Mouse (Mus musculus) adrenal gland, adult 8-10 months (tissue): ENCODE measurements around the gene A930033H14Rik. TPM values are rescaled to one million over a fixed set of nuclear protein-coding genes. Genes with fewer than 3 reads are reported as not detected.
A peak's percentile ranks its signal among the peaks of the same experiment; 100 is the strongest.

Source experiments
- DNase-seq: peaks from one replicate; pipeline ENCODE4 v3.0.0; 2022
- total RNA-seq, 4 experiments: library from RNA; stranded (reverse); gene quantifications; 2 replicates each; pipeline ENCODE4 v1.2.4; 2022

The A930033H14Rik gene
- total RNA-seq, 4 experiments from 2014 or later: 2.0 to 4.5 (median 3.5) TPM

- DNase-seq: no peak
These were observed 13.1 kb upstream of the A930033H14Rik start for GRCm38 (mm10) chr10:69225951-69226350.

DNA sequence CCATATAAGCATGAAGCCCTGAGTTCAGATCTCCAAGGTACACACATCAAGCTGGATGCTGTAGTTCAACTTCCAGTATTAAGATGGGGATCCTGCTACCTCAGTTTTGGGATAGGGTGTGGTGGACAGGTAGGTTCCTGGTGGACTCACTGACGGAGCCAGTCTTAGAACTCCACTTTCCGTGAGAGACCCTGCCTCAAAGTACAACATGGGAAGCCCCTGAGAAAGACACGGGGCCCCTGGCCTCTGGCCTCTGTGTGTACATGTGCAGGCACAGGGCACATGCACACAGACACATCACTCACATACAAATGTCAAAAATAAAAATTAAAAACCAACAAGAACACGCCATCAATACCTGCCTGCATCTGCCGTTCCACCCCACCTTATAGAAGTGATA lies 12.6 kb upstream of the A930033H14Rik start:
- DNase-seq: no peak

DNA sequence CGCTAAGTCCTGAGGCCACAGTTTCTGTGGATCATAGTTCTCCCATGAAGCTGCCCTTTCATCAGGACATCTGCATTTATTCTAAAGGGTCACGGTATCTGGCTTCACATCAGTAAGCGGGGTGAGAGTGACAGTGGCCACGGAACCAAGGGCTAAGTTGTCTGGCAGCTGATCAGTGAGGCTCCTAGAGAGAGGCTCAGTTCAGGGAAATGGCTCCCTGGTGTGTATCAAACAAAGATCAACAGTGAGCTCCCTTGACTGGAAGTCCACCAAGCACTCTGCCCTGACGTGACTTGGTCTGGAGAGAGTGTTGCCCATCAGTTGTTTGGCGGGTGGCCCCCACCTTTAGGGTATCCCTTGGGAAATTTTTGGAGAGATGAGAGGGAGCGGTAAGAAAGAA lies 11.4 kb upstream of the A930033H14Rik start:
- no peak for DNase-seq

GRCm38 (mm10) chr10:69223232-69223631 lies 10.3 kb upstream of the A930033H14Rik start:
- no peak for DNase-seq

- no peak for DNase-seq
These were observed 9.1 kb upstream of the A930033H14Rik start for GRCm38 (mm10) chr10:69221955-69222354.

DNA sequence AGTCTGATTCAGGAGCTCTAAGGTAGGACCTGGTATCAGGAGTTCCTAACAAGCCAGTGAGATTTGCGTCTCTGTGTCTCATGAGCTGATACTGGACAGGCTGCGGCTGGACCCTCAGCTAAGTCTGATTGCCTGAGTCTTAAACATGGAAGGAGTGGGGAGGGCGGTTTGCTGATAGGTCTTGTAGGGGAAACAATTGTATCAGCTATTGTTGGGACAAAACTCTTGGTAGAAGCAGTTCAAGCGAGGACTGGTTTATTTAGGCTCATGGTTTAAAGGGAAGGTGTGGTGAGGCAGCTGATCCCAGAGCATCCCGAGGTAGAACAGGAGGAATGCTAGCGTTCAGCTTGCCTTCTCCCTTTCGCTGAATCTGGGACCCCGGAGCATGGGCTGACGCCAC lies 8.2 kb upstream of the A930033H14Rik start:
- DNase-seq: no peak

GRCm38 (mm10) chr10:69220296-69220695 lies 7.4 kb upstream of the A930033H14Rik start:
- DNase-seq: no peak

- DNase-seq: no peak
These were observed 6.4 kb upstream of the A930033H14Rik start for GRCm38 (mm10) chr10:69219289-69219626.

DNA sequence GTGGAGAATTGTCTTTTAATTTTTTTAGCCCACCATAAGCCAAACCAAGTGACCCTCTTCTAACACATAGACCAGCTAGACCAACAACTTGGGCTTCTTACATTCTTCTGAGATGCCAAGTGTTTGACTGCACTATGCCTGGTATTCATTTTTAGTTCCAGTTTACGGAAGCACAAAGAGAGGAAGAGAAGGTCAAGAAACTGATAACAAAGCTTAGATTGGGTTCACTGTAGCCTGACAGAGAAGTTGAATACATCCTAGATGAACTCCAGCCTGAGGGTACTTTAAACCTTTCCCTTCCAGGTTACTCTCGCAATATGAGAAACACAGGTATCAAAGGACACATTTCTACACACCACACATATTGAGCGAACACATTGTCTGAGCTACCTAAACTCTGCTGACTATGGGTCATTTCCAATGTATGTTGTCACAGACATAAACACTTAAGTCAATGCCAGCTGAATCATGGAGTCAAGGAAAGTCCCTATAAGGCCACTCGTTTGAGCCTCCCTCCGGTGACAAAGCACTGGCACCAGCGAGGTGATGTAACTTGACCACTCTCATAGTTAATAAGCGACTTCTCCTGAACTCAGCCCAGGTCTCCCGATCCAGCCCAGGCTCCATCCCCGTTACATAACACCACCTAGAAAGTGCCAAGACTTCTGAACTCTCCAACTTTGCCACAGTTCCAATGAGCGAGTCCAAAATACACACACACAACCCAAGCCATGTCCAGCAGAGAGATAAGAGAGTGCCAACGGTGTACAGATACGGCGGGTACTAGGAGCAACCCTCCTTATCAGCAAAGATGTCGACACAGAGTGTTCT lies 5.8 kb upstream of the A930033H14Rik start:
- peak; percentile 50 for DNase-seq

DNA sequence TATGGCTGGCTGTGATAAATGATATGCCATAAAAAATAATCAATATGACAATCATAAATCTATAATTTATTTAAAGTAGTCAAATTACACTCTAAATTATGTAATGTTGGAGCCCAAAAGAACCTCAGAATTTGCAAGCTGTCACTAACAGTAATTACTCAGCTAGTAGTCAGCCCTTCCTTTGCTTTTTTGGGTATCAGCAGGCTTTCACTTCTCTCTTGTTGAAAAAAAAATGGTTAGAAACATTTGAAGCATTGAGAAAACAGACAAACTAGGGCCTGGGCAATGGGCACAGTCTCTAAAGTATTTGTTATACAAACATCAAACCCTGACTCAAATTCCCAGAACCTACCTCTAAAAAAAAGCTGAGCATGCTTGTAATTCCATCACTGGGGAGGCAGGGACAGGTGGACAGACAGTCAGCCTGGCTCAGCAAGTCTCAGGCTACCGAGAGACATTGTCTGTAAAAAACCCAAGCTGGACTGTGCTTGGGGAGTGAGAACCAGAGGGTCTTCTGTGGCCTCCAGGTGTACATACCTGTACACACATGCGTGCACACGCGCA lies 4.3 kb upstream of the A930033H14Rik start:
- DNase-seq: no peak

GRCm38 (mm10) chr10:69213986-69214385 lies 1.1 kb upstream of the A930033H14Rik start:
- no peak for DNase-seq

DNA sequence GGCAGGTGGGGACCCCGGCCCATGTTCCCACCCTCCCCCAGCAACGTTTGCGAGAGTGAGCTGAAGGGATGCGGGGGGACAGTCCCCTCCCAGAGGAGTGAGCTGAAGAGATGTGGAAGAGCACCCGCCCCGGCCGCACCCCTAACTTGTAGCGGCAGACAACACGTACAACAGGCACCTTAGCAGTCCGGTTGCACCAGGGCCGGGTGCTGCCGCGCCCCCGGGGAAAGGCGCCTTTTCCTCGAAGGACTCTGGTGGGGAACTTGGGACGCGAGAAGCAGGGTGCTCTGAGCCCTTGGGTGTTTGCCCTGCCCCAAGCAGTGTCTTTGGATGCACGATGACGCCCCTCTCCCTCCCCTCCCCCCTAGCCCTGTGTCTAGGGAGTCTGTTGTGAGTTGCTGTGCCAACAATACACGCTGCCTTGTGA lies 566 bp upstream of the A930033H14Rik start:
- peak; percentile 34 for DNase-seq

DNA sequence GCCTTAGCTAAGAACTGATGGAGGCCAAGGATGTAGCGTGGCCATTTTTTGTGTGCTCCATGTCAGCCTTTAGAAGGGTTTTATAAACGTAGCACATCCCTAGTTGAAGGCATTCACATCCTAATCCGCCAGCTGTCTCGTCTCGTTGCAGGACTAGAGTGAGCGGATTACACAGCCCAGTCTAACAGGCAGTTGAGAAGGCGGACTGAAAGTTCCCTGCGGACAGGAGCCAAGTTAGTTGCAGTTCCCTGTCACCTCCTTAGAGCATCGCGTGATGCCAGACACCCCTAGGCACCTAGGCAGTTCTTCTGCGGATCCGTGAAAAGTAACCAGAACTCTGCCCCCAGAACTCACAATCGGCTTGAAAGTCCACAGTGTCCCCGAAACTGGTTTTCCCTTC lies 922 bp downstream of the A930033H14Rik start:
- peak; percentile 31 for DNase-seq

GRCm38 (mm10) chr10:69211560-69211959 lies 1.3 kb downstream of the A930033H14Rik start:
- DNase-seq: peak; percentile 73

GRCm38 (mm10) chr10:69210659-69211058 lies 2.2 kb downstream of the A930033H14Rik start:
- DNase-seq: no peak

- DNase-seq: no peak
These were observed 2.9 kb downstream of the A930033H14Rik start for GRCm38 (mm10) chr10:69210006-69210405.

DNA sequence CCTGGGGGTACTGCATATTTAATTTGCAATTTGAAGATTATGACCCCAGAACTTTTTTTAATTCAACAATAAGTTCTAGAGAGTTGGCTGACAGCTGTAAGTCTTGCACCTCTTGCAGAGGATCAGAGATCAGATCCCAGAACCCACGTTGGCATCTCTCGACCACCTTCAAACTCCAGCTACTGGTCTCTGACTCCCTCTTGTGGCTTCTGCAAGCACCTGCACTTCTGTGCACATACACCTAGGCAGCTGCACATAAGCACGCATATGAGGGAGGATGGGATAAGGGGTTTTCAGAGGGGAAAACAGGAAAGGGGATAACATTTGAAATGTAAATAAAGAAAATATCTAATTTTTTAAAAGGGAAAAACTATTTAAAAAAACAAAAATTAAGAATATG lies 4.2 kb downstream of the A930033H14Rik start:
- DNase-seq: no peak

- no peak for DNase-seq
These were observed 4.8 kb downstream of the A930033H14Rik start for GRCm38 (mm10) chr10:69207981-69208630.

- DNase-seq: no peak
These were observed 5.4 kb downstream of the A930033H14Rik start for GRCm38 (mm10) chr10:69207481-69207880.

- DNase-seq: no peak
These were observed 6.8 kb downstream of the A930033H14Rik start for GRCm38 (mm10) chr10:69206081-69206480.

DNA sequence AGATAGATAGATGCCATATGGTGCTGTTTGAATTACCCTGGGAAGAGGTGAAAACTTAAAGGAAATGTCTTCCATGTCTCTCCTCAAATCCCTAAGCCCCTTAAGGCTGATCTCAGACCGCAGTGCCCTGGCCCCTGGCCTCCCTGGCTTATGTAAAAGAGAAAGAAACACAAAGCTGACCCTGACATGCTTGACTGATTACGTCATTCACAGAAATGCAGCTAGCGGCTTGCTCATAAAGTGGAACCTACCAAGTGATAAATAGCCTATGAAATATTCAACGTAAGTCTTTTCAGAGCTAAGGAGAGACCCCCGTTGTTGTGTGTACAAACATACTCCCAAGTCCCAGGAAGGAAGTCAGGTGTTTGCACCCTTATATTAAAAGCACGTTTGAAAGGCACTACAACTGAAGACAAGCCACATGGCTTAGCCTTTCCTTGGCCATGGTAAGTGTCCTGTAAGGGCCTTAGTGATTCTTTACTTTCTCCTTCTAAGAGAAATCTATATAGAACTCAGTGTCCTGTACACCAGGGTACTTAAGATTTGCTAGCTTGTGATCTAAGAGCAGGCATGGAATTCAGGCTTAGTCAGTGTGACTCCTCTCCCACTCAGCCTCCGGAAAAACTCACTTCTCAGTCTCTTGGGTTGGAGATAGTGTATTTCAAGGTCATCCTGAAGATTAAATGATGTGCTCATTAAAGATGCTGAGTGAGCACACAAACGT lies 8.1 kb downstream of the A930033H14Rik start:
- DNase-seq: no peak

DNA sequence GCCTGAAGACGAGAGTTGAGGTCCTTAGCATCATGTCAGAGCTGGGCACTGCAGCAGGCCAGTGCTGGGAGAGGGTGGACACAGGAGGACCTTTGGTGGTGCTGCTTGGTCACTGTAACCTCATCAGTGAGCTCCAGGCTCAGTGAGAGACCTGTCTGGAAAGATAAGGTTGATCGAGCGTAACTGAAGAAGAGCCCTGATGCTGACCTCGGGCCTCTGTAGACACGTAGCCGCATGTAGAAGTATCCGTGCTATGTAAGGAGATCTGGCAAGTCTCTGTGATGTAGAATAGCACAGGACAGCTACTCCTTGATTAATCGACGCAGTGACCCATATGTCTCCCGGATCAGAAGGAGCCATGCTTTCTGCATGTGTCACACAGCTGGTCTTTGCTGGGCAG lies 19.2 kb downstream of the A930033H14Rik start:
- no peak for DNase-seq

- DNase-seq: no peak
These were observed 20.6 kb downstream of the A930033H14Rik start for GRCm38 (mm10) chr10:69192266-69192665.
